Mouse (Mus musculus) G1E (cell line): ENCODE measurements around the gene Itih5.

Experiments
- CTCF ChIP-seq: IDR thresholded peaks from 2 replicates; pipeline ENCODE4 v1.5.1; 2012; ENCODE audit warnings: low read depth, low read length, inconsistent platforms, mixed read lengths
- GATA1 ChIP-seq: IDR thresholded peaks from 2 replicates; pipeline ENCODE4 v1.6.1; 2012; ENCODE audit warnings: borderline replicate concordance, low read length, inconsistent platforms, mixed read lengths
- GATA2 ChIP-seq: IDR thresholded peaks from 2 replicates; pipeline ENCODE4 v1.6.1; 2012; ENCODE audit warnings: low read depth, low read length, inconsistent platforms, borderline replicate concordance
- POLR2AphosphoS5 ChIP-seq: IDR thresholded peaks from 2 replicates; pipeline ENCODE4 v1.6.1; 2012; ENCODE audit warnings: low read depth, low read length, inconsistent platforms; ENCODE audit not compliant: insufficient replicate concordance

DNA sequence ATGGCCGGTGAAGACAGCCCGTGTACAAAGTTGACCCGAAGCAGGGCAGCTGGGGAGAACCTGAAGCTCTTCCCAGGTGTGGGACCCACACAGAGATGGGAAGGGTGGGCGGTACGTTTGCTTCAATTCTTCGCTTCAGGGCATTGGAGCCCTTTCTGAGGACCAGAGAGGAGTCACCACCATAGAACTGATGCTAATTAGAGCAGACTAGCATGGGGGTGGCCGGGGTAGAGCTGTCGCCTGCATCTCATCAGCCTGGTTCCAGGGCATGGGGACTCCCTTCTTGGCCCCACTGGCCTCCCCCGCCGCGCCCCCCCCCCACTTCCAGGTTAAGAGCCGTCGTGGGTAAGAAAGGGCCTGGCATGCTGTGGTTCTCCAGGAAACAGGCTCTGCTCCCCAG lies 132.6 kb downstream of the Itih5 start:
- TF ChIP-seq CTCF (no peak), GATA1 (no peak), POLR2AphosphoS5 (no peak), GATA2 (no peak)
